Mouse (Mus musculus): ENCODE results near the gene Fermt3. TPM values are rescaled to one million over a fixed set of nuclear protein-coding genes. Genes with fewer than 3 reads are reported as not detected.
"Not testable (repeated sequence)": the region's sequence is repeated elsewhere in the genome, so short reads cannot be mapped to it uniquely, and the experiment has no call there.

The Fermt3 gene
- total RNA-seq, 2 experiments from 2014 or later: 6.9 TPM

DNA sequence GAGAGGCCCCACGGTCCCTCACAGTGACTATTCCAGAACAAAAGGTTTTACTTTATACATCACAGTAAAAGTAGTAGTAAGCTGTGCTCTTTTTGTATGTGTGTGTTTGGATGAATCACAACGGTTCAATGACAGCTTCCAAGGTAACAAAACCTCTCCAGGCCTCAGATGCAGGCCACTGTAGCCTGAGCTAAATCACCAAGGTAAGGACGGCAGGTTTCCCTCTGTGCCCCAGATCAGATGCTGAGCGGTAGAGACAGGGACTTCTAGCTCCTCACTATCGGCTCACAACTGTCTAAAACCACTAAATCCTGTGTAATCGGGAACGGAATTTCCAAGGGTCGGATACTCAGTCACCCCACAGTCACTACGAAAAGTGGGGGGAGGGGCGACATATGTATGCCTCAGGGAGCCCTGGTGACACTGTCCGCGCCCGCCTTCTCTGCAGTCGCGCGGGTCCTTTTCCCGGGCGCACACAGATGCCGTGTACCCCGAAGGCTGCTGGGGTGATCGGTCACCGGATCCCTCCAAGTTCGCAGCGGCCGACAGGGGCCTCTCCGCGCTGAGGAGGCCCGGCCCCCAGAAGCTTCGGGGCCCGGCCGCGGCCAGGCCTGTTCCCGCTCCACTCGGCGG lies 19.9 kb upstream of the Fermt3 start:
- peak; percentile 60 to 66 for DNase-seq

DNA sequence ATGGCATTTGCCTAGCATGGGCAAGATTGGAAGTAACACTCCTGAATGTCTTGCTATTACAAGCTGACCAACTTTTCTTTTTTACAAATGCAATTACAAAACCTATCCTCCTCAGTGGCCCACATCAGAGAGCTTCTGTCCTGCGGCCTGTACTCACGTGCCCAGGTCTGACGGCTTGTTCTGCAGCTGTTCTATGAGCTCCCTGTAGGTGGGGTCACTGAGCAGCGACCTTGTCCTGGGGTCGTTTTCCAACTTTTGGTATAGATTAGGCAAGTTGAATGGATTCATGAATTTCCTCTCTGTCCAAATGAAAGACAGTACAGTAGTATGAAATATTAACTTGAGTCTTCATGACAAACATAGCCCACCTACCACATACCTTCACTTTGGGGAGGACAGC lies 14.7 kb upstream of the Fermt3 start:
- no peak for DNase-seq

DNA sequence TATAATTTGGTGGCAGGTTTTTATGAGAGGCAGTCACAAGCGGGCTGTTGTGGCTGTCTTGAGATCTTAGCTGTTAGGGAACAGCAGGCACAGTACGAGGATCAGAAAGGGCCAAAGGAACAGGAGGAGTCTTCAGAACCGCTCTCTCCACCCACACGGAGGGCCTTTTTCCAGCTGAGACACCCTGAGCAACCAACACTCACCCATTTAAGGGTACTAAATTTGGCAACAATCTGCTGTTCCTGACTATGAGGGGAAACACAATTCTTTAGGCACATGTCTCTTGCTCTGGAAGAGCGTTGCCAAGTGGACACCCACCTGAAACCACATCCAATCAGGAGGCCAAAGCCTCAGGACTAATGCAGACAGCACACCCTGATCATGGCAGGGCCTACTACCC lies 10.3 kb upstream of the Fermt3 start:
- DNase-seq: no peak

DNA sequence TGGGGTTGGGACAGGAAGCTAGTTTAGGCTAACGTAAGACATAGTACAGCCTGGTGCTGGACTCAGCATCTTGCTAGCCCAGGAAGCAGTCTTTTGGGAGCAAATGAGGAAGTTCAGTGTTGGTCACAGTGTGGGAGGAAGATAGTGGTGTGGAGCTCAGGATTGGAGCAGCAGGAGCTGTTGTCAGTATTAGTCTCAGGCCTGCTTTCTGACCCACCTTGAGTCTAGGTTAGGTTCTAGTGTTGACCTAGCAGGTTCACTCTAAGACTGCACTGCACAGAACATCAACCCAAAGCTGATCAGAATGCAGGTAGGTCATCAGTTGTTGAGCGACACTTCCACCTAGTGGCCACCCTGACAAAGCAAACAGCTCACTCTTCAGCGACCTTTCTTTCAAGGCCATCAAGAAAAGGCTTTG lies 964 bp upstream of the Fermt3 start:
- peak; percentile 74 to 79 for DNase-seq

DNA sequence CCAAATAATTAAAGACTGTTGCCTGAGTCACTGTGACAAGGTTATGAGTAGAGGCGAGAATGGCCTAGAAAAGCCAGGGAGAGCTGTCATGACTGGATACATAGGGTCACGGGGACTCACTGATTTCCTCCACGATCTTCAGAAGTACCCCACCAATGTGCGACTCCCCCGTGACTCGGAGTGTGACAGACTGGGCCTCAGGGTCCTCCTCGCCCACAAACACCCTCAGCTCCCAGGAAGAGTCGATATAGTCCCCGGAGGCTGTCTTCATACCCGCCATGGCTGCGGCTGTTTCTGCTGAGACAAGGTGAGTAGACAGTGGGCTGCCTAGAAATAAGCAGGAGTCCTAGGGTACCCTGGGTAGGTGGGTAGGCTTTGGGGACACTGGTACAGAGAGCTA lies 723 bp downstream of the Fermt3 start:
- no peak for DNase-seq

DNA sequence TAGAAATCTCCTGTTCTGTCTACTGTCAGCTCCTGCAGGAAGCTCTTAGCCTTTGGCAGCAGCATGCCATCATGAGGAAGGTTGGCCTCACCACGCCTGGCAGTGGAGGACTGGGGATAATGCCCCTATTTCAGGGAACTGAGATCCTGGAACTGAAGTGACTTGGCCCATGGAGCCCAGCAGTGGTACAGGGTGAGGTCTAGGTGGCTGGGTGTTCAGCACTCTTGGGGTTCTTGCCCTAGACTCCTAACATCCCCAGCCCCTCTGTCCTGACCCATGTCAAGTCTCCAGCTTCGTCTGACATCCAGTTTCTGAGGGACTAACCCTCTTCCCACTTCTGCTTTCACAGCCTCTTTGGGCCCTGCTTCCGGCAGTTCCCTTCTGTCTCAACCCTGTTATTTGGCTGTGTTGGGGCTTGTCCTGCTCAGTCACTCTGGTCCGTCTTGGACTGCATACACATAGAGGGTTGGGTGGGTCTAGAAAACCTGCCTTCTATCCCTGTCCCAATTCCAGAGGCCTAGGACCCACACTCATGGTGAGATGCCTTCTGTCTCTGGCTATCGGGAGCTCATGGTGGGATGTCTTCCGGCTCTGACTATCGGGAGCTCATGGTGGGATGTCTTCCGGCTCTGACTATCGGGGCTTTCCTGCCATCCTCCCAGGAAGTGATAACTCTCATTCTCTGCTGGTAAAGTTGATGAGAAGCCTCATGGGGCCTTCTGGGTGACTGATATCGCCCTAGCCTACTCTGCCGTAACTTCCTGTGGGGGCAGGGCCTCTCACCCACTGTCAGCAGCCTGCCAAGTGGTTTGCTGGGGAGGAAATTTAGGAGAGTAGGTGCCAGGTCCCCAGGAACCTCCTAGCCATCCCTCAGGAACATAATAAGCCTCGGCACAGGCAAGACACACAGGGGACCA lies 1.5 kb downstream of the Fermt3 start:
- no peak for DNase-seq

DNA sequence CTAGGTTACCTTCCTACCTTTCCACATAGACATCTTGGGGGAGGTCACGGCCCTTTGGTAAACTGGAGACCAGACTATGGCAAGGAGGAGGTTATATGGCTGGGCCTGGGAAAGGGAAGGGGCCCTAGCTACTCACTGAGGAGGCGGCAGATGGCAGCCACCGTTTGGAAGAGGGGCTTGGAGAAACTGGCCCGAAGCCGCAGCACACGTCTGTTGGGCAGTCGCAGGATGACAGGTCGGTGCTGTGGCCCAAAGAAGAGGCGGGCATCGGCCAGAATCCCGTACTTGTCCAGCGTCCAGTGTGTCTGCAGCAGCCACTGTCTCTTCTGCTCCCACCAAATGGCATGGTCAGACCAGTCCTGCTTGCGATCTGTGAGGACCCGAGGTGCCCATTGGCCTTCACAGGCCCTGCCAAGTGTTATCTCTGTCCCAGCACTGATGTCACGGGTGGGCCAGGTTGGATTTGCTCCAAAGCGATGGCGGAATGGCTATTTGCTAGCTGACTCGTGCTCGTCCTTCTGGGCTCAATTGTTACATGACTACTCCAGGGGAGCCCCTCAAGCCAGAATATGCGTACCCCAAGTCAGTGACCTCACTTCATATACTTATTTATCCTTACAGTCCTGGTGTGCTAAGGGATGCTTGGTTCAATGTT lies 4.7 kb downstream of the Fermt3 start:
- DNase-seq: no peak

DNA sequence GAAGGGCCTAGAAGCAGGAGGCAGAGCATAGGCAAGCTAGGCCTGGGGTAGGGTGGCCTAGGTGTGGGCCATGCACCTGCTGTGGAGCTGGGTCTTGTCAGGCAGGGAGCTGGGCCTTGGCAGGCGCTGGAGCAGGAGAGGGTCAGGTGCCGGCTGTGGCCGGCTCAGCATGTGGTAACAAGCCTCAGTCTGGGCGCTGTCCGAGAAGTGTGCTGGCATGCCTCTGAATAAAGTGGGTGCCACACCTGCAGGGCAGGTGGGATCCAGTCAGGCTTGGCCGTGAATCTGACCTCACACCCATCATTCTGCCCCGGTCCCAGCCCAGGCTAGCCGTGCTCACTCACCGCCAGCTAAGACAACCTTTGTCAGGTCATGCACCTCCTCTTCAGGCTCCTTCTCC lies 5.3 kb downstream of the Fermt3 start:
- DNase-seq: no peak

DNA sequence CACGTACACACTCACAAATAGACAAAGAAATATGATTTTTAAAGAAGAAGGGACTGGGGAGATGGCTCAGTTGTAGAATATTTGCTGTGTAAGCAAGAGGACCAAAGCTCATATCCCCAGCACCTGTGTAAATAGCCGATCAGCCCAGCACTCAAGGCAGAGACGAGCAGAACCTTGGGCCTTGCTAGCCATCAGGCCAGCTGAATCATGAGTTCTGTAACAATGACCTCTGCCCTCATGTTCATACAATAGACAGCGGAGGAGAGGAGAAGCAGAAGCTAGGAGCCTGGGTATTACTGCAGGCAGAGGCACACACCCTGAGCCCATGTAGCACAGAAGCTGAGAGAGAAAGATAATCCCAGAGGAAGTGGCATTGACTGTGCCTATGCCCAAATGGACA lies 6.8 kb downstream of the Fermt3 start:
- no peak for DNase-seq

DNA sequence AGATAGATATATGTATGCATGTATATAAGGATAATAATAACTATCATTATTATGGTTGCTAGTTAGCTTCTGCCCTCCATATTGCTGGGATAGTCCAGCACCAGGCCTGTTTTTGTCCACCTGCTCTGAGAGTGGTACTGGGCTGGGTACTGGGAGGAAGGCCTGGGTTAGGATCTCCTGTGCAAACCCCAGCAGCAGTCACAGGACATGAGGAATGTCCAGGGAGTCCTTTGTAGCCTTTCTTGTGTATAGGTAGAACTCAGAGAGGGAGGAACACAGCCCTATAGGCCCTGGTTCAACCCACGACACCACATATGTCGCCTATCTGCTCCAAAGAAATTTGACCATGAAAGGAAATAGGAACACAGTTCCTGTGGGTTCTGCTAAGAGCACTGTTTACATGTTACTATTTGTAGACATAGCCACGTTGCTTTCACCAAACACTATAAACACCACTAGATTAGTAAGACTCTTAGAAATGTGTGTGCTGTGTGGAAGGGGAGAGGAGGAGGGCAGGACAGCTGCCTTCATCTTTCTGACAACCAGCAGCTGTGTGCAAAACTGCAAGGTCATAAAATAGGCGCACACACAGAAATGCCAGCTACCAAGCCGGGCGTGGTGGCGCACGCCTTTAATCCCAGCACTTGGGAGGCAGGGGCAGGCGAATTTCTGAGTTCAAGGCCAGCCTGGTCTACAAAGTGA lies 12.2 kb downstream of the Fermt3 start:
- no peak for DNase-seq

DNA sequence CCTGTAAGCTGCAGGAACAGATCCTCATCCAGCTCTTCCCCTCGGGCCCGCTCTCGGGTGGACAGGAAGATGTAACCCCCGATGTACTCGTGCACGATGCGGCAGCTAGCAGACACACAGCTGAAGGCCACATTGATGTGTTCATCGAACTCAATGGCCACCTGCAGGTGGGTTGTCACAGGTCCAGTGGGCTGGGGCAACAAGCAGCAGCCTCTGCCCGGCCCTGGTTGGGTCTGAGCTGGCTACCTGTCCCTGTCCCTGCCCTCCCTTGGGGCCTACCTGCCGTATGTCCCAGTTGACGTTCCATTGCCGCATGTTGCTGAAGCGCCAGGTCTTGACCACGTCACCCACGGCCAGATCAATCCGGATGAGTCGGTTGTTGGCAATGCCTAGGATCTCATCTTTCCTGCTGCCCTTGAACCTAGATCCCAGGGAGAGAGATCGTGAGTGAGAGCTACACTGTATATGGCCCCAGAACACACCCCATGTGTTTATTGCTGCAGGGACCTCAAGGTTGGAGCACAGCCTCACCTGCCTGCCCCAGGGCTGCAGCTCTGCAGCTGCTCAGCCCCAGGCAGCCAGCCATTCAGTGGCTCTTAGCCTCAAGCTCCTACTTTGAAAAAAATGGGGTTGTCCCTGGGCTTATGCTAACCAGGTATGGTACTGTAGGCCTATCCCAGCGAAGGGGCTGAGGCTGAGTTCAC lies 19.8 kb downstream of the Fermt3 start:
- DNase-seq: no peak

DNA sequence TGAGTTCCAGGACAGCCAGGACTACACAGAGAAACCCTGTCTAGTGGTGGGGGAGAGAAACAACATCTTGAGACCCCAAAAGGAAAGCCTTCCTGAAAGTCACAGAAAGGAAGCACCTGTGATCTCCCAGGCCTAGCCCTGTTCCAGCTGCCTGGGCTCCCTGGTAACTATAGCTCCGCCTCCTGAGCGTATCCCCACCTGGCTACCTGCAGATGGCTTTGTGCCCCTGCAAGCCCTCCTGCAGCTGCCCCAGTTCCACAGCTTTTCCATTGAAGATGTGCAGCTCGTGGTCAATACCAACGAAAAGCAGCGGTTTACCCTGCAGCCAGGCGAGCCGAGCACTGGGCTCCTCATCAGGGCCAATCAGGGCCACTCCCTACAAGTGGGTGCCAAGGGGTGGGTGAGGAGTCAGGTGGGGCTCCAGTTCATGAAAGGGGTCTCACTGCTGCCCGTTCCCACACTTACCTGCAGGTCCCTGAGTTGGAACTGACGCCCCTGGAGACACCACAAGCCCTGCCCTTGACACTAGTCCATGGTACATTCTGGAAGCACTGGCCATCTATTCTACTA lies 21.5 kb downstream of the Fermt3 start:
- DNase-seq: no peak

DNA sequence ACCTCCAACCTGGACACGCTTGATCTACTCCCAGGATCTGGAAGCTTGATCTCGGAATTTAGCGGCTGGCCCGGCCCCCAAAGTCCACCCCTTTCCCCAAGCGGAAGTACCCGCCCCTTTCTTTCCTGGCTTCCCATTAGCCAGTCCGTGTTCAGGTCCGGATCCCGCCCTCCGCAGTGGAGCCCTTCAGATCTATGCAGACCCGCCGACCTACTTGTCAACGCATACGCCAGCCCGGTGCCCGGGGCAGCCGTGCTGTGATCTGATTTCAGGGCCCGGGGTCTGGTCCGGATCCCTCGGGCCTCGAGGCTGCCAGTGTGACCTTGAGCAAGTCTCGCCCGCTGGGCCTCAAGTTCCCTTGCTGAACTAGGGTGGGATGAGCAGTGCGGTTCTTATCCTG lies 23.3 kb downstream of the Fermt3 start, which contains the start of the genes Nudt22 and Trpt1:
TSS of gene Nudt22 (minus strand) at position 112 of the 400 bp plus-strand sequence.
TSS of gene Trpt1 (plus strand) at position 126 of the 400 bp plus-strand sequence.
- DNase-seq: peak; percentile 94 to 95

DNA sequence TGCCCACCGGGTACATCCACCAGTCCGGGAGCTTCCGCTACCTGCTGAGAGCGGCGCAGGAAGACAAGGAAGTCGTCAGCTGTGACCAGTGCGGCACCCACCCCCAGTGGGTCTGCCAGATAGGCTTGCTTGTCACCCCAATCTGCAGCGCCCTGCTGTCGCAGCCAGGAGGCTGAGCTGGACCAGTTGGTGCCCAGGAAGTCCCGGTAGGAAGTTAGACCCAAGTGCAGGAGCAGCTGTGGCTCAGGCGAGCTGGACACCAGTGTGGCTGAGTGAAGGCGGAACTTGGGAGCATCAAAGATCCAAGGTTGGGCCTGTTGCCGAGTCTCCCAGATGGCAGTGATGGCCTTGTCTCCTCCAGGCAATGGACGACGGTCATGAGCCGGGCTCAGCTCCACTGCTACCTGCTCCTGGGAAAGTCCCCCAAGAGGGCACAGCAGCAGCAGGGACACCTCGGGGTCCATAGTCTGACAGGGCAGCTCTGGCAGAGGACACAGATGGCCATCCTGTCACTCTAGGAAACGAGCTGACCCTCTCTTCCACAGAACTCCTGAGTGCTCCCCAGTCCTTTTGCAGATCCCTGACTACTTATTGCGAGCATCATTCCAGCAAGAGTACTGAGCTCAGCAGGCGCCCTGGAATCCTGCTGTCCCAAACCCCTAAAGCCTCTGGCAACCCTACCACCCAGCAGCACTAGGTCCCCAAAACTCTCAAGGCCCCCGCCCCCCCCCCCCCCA lies 23.8 kb downstream of the Fermt3 start:
- peak; percentile 24 to 50 for DNase-seq

DNA sequence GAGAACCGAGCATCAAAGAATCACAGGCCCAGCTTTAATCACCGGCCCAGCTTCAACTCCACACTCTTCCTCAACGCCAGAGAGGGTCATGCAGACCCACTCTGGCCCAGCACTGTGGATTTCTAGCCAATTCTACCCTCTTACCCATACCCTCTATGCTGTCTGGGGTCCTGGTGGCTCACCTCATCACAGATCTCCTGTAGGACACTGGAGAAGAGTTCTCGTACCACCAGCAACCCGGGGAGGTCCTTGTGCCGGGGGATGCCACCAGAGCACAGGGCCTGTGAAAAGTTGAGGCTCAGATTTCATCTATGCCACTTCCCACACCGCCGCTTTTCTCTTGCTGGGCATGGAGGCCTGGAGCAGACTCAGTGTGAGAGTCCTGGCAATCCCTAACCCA lies 24.8 kb downstream of the Fermt3 start:
- no peak for DNase-seq

DNA sequence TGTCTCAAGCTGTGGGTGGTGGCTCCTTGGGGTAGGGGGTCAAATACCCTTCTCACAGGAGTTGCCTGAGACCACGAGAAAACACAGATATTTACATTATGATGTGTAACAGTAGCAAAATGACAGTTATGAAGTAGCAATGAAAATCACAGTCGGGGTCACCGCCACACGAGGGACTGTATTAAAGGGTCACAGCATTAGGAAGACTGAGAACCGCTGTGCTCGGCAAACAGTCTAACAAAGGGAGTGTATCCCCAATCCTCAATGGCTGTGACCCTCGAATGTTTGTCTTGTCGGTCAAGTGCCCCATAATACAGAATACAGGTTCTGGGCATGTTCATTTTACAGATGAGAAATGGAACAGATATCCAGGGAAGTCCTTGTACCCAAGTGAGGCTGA lies 25.3 kb downstream of the Fermt3 start:
- no peak for DNase-seq

DNA sequence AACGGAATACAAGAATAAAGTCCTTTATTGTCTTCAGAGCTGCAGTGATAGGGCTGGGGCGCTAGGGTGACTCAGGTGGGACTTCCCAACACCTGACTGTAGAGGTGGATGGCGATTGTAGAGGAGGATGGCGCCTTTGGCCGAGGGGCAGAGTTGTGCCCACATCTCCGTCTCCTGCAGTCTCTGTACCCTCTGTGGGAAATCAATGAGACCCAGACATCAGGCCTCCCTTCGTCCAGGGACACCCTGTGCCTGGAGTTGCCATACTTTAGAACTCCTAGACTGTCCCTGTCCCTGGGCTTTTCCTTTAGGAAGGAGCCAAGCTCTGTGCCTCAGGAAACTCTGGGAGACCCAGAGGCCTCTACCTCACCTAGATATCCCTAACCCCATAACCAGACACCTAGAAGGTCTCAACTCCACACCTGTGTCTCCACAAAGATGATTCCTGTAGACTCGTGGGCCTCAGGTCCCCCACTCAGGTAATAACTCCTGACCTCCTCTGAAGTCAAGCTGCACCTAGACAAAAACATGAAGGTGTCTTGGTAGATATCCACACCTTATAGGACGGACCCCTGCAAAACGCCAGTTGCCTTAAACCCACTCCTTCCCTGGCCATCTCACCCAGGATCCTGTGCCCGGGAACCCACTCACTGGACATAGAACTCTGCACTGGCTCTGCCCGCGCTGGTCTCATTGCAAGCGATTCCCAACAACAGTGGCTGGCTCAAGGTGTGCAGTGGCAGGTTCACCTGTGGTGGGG lies 26.1 kb downstream of the Fermt3 start:
- DNase-seq: no peak

DNA sequence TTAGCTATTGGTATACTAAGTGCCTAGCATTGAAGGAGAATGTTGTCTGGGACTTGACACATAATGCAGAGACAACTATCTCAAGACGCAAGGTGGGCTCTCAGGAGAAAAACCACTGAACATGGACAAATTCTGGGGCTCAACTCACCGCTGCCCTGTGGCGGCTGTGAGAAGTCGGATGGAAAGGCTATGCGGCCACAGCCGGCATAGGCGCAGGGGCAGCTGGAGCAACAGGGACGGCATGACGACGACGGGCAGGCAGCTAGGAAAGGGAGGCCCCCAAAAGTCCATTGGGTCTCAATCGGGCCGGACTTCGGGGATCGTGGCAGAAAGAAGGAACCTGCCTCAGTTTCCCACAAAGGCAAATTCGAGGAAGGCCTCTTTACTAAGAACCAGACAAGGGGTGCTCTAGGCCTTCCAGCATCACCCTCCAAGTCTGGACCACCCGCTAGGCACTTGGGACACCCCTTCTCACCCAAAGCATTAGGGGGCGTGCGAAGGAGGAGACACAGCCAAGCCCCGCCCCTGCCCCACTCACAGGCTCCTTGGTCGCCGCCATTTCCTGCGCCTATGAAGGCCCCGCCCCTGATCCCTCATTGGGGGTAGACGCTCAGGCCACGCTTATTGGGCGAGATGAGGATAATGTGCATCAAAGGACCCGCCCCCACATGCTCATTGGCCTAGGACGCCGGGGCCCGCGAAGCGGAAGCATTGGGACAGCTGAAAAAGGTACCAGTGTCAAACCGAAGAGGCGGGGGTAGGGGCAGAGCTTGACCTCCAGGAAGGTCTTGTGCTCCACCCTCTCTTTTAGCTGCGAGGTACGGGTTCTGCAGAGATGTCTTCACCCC lies 27.0 kb downstream of the Fermt3 start, which contains the start of gene Dnajc4:
TSS of gene Dnajc4 (minus strand) at position 562 of the 848 bp plus-strand sequence.
- peak; percentile 98 to 99 for DNase-seq

DNA sequence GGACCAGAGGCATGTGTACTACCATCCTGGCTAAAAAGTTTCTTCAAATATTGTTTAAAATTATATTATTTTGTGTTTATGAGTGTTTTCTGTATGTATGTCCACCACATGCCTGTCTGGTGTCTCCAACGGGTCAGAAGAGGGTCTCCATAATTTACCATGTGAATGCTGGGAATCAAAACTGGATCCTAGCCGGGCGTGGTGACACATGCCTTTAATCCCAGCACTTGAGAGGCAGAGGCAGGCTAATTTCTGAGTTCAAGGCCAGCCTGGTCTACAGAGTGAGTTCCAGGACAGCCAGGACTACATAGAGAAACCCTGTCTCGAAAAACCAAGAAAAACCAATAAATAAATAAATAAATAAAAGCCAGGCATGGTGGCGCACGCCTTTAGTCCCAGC lies 28.1 kb downstream of the Fermt3 start:
- not testable (repeated sequence) for DNase-seq

All from adrenal gland, postnatal 36 days (tissue).